Mouse (Mus musculus) right cerebral cortex, postnatal 36 days (tissue): Measurements from ENCODE around the gene Vhl.

ENCODE experiments used
- DNase-seq, 2 experiments: peaks; one replicate each; pipeline ENCODE4 v3.0.0; 2022; ENCODE audit warnings: low spot score in 2 of 2, mixed read lengths in 1 of 2

Vhl gene

GRCm38 (mm10) chr6:113623941-113624751 lies at the start of gene Vhl:
Gene Vhl, plus strand, starts transcription at chr6:113623959.
- DNase-seq = peak; percentile 84 to 87

GRCm38 (mm10) chr6:113576044-113576443 lies 47.7 kb upstream of the Vhl start:
- DNase-seq = peak; percentile 40 to 71

- no peak for DNase-seq
These were observed 44.5 kb upstream of the Vhl start for GRCm38 (mm10) chr6:113579306-113579705.

- no peak for DNase-seq
These were observed 40.7 kb upstream of the Vhl start for GRCm38 (mm10) chr6:113583023-113583422.

GRCm38 (mm10) chr6:113585065-113585464 lies 38.7 kb upstream of the Vhl start:
- peak in 1 of 2 experiments; percentile 22 for DNase-seq

- no peak for DNase-seq
These were observed 37.1 kb upstream of the Vhl start for GRCm38 (mm10) chr6:113586466-113587183.

GRCm38 (mm10) chr6:113592637-113593036 lies 31.1 kb upstream of the Vhl start:
- DNase-seq = no peak

GRCm38 (mm10) chr6:113597945-113598344 lies 25.8 kb upstream of the Vhl start:
- DNase-seq = no peak

GRCm38 (mm10) chr6:113599833-113600232 lies 23.9 kb upstream of the Vhl start:
- no peak for DNase-seq

GRCm38 (mm10) chr6:113600543-113601139 lies 23.1 kb upstream of the Vhl start, which contains the start of gene Fancd2os:
Gene Fancd2os, minus strand, starts transcription at chr6:113600715.
- no peak for DNase-seq

- no peak for DNase-seq
These were observed 20.9 kb upstream of the Vhl start for GRCm38 (mm10) chr6:113602821-113603220.

GRCm38 (mm10) chr6:113603993-113604392 lies 19.8 kb upstream of the Vhl start:
- DNase-seq = no peak

GRCm38 (mm10) chr6:113604432-113605223 lies 19.1 kb upstream of the Vhl start, which contains the start of gene Brk1:
Gene Brk1, plus strand, starts transcription at chr6:113604772.
- DNase-seq = peak; percentile 85 to 88

- no peak for DNase-seq
These were observed 18.6 kb upstream of the Vhl start for GRCm38 (mm10) chr6:113605224-113605545.

- DNase-seq = no peak
These were observed 14.9 kb upstream of the Vhl start for GRCm38 (mm10) chr6:113608871-113609270.

- DNase-seq = no peak
These were observed 14.5 kb upstream of the Vhl start for GRCm38 (mm10) chr6:113609293-113609692.

- peak in 1 of 2 experiments; percentile 56 for DNase-seq
These were observed 11.3 kb upstream of the Vhl start for GRCm38 (mm10) chr6:113612258-113612969.

- DNase-seq = peak in 1 of 2 experiments; percentile 53
These were observed 9.6 kb upstream of the Vhl start for GRCm38 (mm10) chr6:113614152-113614551.

GRCm38 (mm10) chr6:113614997-113615396 lies 8.8 kb upstream of the Vhl start:
- no peak for DNase-seq

- no peak for DNase-seq
These were observed 8.3 kb upstream of the Vhl start for GRCm38 (mm10) chr6:113615489-113615888.

- DNase-seq = no peak
These were observed 373 bp upstream of the Vhl start for GRCm38 (mm10) chr6:113623386-113623785.
